Mouse (Mus musculus) intestine, embryonic 16.5 days (tissue): ENCODE results near the gene Vps72. TPM values are rescaled to one million over a fixed set of nuclear protein-coding genes. Genes with fewer than 3 reads are reported as not detected.
A peak's percentile ranks its signal among the peaks of the same experiment; 100 is the strongest.

ENCODE experiments used
- ATAC-seq: fragments of 200-750 bp; cut with Nextera tagmentation; 2 replicates; pipeline ENCODE4 v1.8.0; 2017; ENCODE audit warnings: moderate TSS enrichment, moderate library complexity
- H3K27ac ChIP-seq: fragments of 300-500 bp; sonication (generic); 2 replicates; pipeline ENCODE4 v1.5.1; 2014; ENCODE audit warnings: mild to moderate bottlenecking, low read length
- H3K27me3 ChIP-seq: fragments of 300-500 bp; sonication (generic); replicated peaks from 2 replicates; pipeline ENCODE4 v1.6.1; 2014; ENCODE audit warnings: low read length, control low read depth, mixed read lengths; ENCODE audit not compliant: control insufficient read depth, insufficient read depth
- H3K36me3 ChIP-seq: fragments of 300-500 bp; sonication (generic); 2 replicates; pipeline ENCODE4 v1.6.1; 2014; ENCODE audit warnings: low read length, control low read depth; ENCODE audit not compliant: control insufficient read depth, insufficient read depth
- H3K4me1 ChIP-seq: fragments of 300-500 bp; sonication (generic); 2 replicates; pipeline ENCODE4 v1.6.1; 2014; ENCODE audit warnings: low read length, control low read depth, mixed read lengths; ENCODE audit not compliant: control insufficient read depth, insufficient read depth
- H3K4me2 ChIP-seq: fragments of 300-500 bp; sonication (generic); 2 replicates; pipeline ENCODE4 v1.6.1; 2014; ENCODE audit warnings: low read depth, low read length, control low read depth
- H3K4me3 ChIP-seq: fragments of 300-500 bp; sonication (generic); 2 replicates; pipeline ENCODE4 v1.5.1; 2014; ENCODE audit warnings: mild to moderate bottlenecking, low read length
- H3K9ac ChIP-seq: fragments of 300-500 bp; sonication (generic); 2 replicates; pipeline ENCODE4 v1.6.1; 2014; ENCODE audit warnings: low read depth, low read length
- H3K9me3 ChIP-seq: fragments of 300-500 bp; sonication (generic); 2 replicates; pipeline ENCODE4 v1.6.1; 2016; ENCODE audit warnings: low read length, control low read depth; ENCODE audit not compliant: control insufficient read depth
- WGBS: fragments of 180-500 bp; shearing (Covaris S2); extraction: QIAGEN DNeasy Blood & Tissue Kit; methylation state at CpG from one replicate; pipeline ENCODE4 v1.1.7; 2014; 5-methylcytosine and 5-hydroxymethylcytosine counted together
- polyA plus RNA-seq: library from polyadenylated mRNA; unstranded; fragments of >200 nt; fragmentation: Nextera tagmentation; extraction: Ambion mirVana; gene quantifications from 2 replicates; pipeline ENCODE4 v1.2.1, GENCODE M21; 2015

The Vps72 gene
- 110 and 120 TPM in 2 replicates for polyA plus RNA-seq

GRCm38 (mm10) chr3:95110911-95111726, at the start of gene Vps72:
TSS of gene Vps72 (plus strand) at chr3:95111022.
- no peaks in the 10 kb centered on the region for H3K27me3 ChIP-seq
- H3K9me3 ChIP-seq: no peaks in the 10 kb centered on the region
- H3K36me3 ChIP-seq: no peaks in the 10 kb centered on the region
- peak within 1 kb of the TSS; percentile 43 for H3K4me2 ChIP-seq
- H3K27ac ChIP-seq: peak within 1 kb of the TSS; percentile 98
- peaks cover 9% of the 10 kb centered on the region for H3K4me1 ChIP-seq
- ATAC-seq: peak; percentile 79
- WGBS: under 1% methylated on average over 53 of the region's 54 CpGs
- H3K4me3 ChIP-seq: peak within 1 kb of the TSS; percentile 80
- peak within 1 kb of the TSS; percentile 84 for H3K9ac ChIP-seq

GRCm38 (mm10) chr3:95063741-95064140, 47.1 kb upstream of the Vps72 start:
- no peaks in the 10 kb centered on the region for H3K4me1 ChIP-seq
- H3K9me3 ChIP-seq: no peaks in the 10 kb centered on the region
- H3K27ac ChIP-seq: no peak overlapping the region
- no peak overlapping the region for H3K4me3 ChIP-seq
- no peaks in the 10 kb centered on the region for H3K27me3 ChIP-seq
- ATAC-seq: no peak
- H3K36me3 ChIP-seq: peaks cover 27% of the 10 kb centered on the region
- H3K9ac ChIP-seq: no peak overlapping the region
- WGBS: 94% methylated on average over 4 of the region's 4 CpGs
- H3K4me2 ChIP-seq: no peak overlapping the region

- H3K4me2 ChIP-seq: no peak overlapping the region
- no peaks in the 10 kb centered on the region for H3K27me3 ChIP-seq
- ATAC-seq: no peak
- H3K27ac ChIP-seq: no peak overlapping the region
- peaks cover 23% of the 10 kb centered on the region for H3K36me3 ChIP-seq
- H3K4me1 ChIP-seq: no peaks in the 10 kb centered on the region
- no peaks in the 10 kb centered on the region for H3K9me3 ChIP-seq
- no peak overlapping the region for H3K9ac ChIP-seq
- 90% methylated on average over 1 of the region's 1 CpGs for WGBS
- H3K4me3 ChIP-seq: no peak overlapping the region
Measured at GRCm38 (mm10) chr3:95065553-95065952, 45.3 kb upstream of the Vps72 start.

- no peaks in the 10 kb centered on the region for H3K9me3 ChIP-seq
- H3K36me3 ChIP-seq: peaks cover 22% of the 10 kb centered on the region
- no peaks in the 10 kb centered on the region for H3K27me3 ChIP-seq
- H3K4me1 ChIP-seq: no peaks in the 10 kb centered on the region
- H3K4me3 ChIP-seq: no peak overlapping the region
- H3K27ac ChIP-seq: no peak overlapping the region
- WGBS: 90% methylated on average over 6 of the region's 6 CpGs
- no peak overlapping the region for H3K9ac ChIP-seq
- no peak for ATAC-seq
- no peak overlapping the region for H3K4me2 ChIP-seq
Measured at GRCm38 (mm10) chr3:95066095-95066494, 44.7 kb upstream of the Vps72 start.

GRCm38 (mm10) chr3:95066570-95066969, 44.3 kb upstream of the Vps72 start:
- H3K9me3 ChIP-seq: no peaks in the 10 kb centered on the region
- no peak overlapping the region for H3K9ac ChIP-seq
- no peaks in the 10 kb centered on the region for H3K4me1 ChIP-seq
- no peak overlapping the region for H3K4me3 ChIP-seq
- peaks cover 22% of the 10 kb centered on the region for H3K36me3 ChIP-seq
- no peaks in the 10 kb centered on the region for H3K27me3 ChIP-seq
- no peak for ATAC-seq
- H3K27ac ChIP-seq: no peak overlapping the region
- WGBS: 87% methylated on average over 11 of the region's 11 CpGs
- H3K4me2 ChIP-seq: no peak overlapping the region

GRCm38 (mm10) chr3:95071606-95072005, 39.2 kb upstream of the Vps72 start:
- Histone ChIP-seq H3K4me1 (no peaks in the 10 kb centered on the region), H3K9me3 (no peaks in the 10 kb centered on the region), H3K27ac (no peak overlapping the region), H3K9ac (no peak overlapping the region), H3K36me3 (peaks cover 24% of the 10 kb centered on the region), H3K4me3 (no peak overlapping the region), H3K27me3 (no peaks in the 10 kb centered on the region), H3K4me2 (no peak overlapping the region)
- ATAC-seq: no peak
- WGBS: 84% methylated on average over 2 of the region's 2 CpGs

GRCm38 (mm10) chr3:95088071-95088470, 22.8 kb upstream of the Vps72 start:
- Histone ChIP-seq H3K4me1 (no peaks in the 10 kb centered on the region), H3K4me3 (no peak overlapping the region), H3K9ac (no peak overlapping the region), H3K9me3 (no peaks in the 10 kb centered on the region), H3K27ac (no peak overlapping the region), H3K36me3 (no peaks in the 10 kb centered on the region), H3K4me2 (no peak overlapping the region), H3K27me3 (no peaks in the 10 kb centered on the region)
- WGBS: 92% methylated on average over 1 of the region's 1 CpGs
- no peak for ATAC-seq

- Histone ChIP-seq H3K9me3 (no peaks in the 10 kb centered on the region), H3K36me3 (no peaks in the 10 kb centered on the region), H3K4me2 (no peak overlapping the region), H3K9ac (no peak overlapping the region), H3K4me3 (no peak overlapping the region), H3K4me1 (peaks cover 7% of the 10 kb centered on the region), H3K27ac (no peak overlapping the region), H3K27me3 (no peaks in the 10 kb centered on the region)
- no peak for ATAC-seq
- WGBS: 30% methylated on average over 2 of the region's 2 CpGs
Measured at GRCm38 (mm10) chr3:95100854-95101253, 10.0 kb upstream of the Vps72 start.

- Histone ChIP-seq H3K36me3 (no peaks in the 10 kb centered on the region), H3K9ac (peak overlapping the region; percentile 92; the same call in 1 of the 2 replicates), H3K9me3 (no peaks in the 10 kb centered on the region), H3K27me3 (no peaks in the 10 kb centered on the region), H3K4me1 (peaks cover 7% of the 10 kb centered on the region), H3K4me2 (peak overlapping the region; percentile 65), H3K27ac (0 out of 2 replicates have a peak overlapping the region, but pooled peaks have one; percentile 1), H3K4me3 (peak overlapping the region; percentile 99)
- WGBS: 47% methylated on average over 4 of the region's 4 CpGs
- no peak for ATAC-seq
Measured at GRCm38 (mm10) chr3:95105121-95105520, 5.7 kb upstream of the Vps72 start.
